Mouse (Mus musculus) embryonic fibroblast, embryonic 13.5 days (primary cell): ENCODE results near the gene Llgl2. TPM values are rescaled to one million over a fixed set of nuclear protein-coding genes. Genes with fewer than 3 reads are reported as not detected.

Experiments
- H3K27ac ChIP-seq: 2 replicates; pipeline ENCODE4 v1.5.1; 2012; ENCODE audit warnings: low read length, control low read depth, inconsistent platforms; ENCODE audit not compliant: insufficient read depth
- H3K4me1 ChIP-seq: 2 replicates; pipeline ENCODE4 v1.6.1; 2011; ENCODE audit warnings: low read length; ENCODE audit not compliant: control insufficient read depth, insufficient read depth
- H3K4me3 ChIP-seq: 2 replicates; pipeline ENCODE4 v1.5.1; 2011; ENCODE audit warnings: mild to moderate bottlenecking, control low read depth, low read length; ENCODE audit not compliant: insufficient read depth
- CTCF ChIP-seq: IDR thresholded peaks from 2 replicates; pipeline ENCODE4 v1.5.1; 2011; ENCODE audit warnings: mild to moderate bottlenecking, control low read depth, low read length, moderate library complexity, borderline replicate concordance; ENCODE audit not compliant: insufficient read depth
- POLR2A ChIP-seq: IDR thresholded peaks from 2 replicates; pipeline ENCODE4 v1.6.1; 2011; ENCODE audit warnings: low read depth, mild to moderate bottlenecking, control low read depth, low read length, moderate library complexity
- polyA plus RNA-seq: library from polyadenylated mRNA; stranded (reverse); fragments of >200 nt; gene quantifications from 2 replicates; pipeline ENCODE4 v1.2.4, GENCODE M21; 2011; ENCODE audit warnings: low read depth; ENCODE audit not compliant: missing spikeins, insufficient read length

The Llgl2 gene
- polyA plus RNA-seq, 1 experiment, result 3.7 TPM

DNA sequence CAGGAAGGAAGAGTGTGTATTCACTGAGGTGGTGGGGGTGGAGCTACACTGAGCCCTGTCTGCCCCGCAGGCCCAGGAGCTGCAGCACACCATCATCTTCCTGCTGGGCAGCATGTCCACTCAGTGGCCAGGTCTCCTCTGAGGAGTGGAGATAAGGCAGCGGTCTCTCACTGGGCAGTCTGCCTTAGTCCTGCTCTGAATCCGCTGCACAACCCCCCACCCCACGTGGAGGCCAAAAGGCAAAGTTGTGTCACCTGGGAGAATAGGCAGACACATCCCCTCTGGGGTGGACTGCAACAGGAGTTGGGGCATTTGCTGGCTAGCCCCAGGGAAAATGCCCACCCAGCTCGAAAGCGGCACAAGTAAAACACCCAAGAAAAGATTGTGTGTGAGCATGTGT is 68.4 kb downstream of the Llgl2 start:
- H3K27ac ChIP-seq, result no peak overlapping the region
- H3K4me3 ChIP-seq, result no peak overlapping the region
- no peaks in the 10 kb centered on the region for H3K4me1 ChIP-seq
- TF ChIP-seq CTCF (no peak), POLR2A (no peak)

- Histone ChIP-seq H3K4me3 (no peak overlapping the region), H3K27ac (no peak overlapping the region), H3K4me1 (no peaks in the 10 kb centered on the region)
- TF ChIP-seq CTCF (no peak), POLR2A (no peak)
Observed at GRCm38 (mm10) chr11:115893071-115893470, 69.2 kb downstream of the Llgl2 start.

DNA sequence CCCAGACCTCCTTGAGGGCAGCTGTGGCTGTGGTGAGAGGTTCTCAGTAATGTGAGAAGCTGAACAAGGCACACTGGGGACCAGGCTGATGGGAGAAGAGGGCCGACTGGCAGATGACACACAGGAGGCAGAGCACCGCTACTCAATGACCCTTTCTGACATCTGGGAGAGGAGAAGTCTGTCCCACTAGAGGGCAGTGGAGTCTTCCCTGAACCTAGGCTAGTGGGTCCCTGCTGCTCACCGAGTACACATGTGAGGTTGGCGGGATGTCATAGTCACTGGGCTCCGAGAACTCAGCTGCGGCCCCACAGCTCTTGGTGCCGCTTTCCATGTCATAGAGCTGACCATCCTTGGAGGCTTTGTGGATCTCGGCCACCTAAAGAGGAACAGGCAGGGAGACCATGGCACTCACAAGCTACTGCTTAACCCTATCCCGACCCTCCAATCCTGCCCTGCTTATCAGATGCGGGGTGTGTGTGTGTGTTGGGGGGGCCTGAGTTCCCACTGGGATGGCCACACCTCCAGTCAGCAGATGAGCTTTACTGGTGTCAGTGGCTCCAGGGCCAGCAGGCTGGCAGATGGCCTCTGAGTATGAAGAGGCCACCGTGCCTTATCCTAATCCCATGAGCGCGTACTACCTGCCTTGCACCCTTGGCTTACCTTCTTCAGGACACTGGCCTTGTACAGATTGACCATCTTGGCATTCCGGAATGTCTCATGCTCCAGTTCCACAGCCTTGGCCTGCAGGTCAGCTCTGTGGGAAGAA is 71.1 kb downstream of the Llgl2 start:
- Histone ChIP-seq H3K27ac (no peak overlapping the region), H3K4me1 (no peaks in the 10 kb centered on the region), H3K4me3 (no peak overlapping the region)
- TF ChIP-seq POLR2A (no peak), CTCF (peak; percentile 34; the same call in 1 of the 2 replicates)

GRCm38 (mm10) chr11:115898446-115898845 is 74.6 kb downstream of the Llgl2 start:
- Histone ChIP-seq H3K27ac (no peak overlapping the region), H3K4me1 (no peaks in the 10 kb centered on the region), H3K4me3 (no peak overlapping the region)
- no peak for TF ChIP-seq POLR2A
- TF ChIP-seq CTCF, result no peak

GRCm38 (mm10) chr11:115898886-115899285 is 75.0 kb downstream of the Llgl2 start:
- Histone ChIP-seq H3K27ac (no peak overlapping the region), H3K4me1 (no peaks in the 10 kb centered on the region), H3K4me3 (no peak overlapping the region)
- no peak for TF ChIP-seq POLR2A
- TF ChIP-seq CTCF, result peak; percentile 38; the same call in 1 of the 2 replicates

GRCm38 (mm10) chr11:115899486-115900266 is 75.8 kb downstream of the Llgl2 start, which contains the start of gene Smim5:
TSS of gene Smim5 (plus strand) at chr11:115899966.
- H3K4me1 ChIP-seq, result no peaks in the 10 kb centered on the region
- no peak within 1 kb of the TSS for H3K27ac ChIP-seq
- TF ChIP-seq CTCF (no peak), POLR2A (no peak)
- no peak within 1 kb of the TSS for H3K4me3 ChIP-seq

DNA sequence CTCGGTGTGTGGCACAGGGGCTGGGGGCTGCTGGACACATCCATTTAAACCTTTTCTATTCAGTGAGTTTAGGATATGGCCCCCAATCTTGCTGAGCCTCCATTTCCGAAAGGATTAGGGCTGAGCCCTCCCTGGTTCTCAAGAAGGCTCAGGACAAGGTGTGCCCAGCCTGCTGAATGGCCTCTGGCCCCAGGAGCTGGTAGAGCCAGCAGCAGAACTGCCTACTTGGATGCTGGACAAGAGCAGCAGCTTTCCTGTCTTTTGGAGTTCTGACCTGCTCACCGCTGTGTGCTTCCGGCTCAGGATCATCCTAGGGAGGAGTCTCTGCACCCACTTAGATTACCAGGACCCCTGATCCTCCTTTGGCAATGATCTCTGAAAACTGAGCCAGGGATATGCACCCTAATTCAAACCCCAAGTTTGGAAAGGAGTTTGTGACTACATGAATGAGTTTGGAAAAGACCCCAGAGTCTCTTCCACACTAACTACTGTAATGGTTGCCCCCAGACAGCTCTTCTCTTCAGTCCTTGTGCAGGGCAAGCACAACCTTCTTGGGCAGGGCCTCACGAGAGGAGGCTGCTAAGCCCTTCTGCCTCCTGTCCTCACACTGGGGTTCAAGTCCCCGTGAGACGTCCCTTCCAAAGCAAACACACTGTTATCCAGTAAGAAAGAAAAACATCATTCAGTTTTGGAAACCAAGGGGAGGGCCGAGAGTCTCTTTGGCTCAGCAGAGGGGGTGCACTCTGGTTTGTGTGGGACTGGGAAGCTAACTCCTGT is 76.9 kb downstream of the Llgl2 start:
- TF ChIP-seq POLR2A, result no peak
- no peak for TF ChIP-seq CTCF
- Histone ChIP-seq H3K4me3 (no peak overlapping the region), H3K4me1 (no peaks in the 10 kb centered on the region), H3K27ac (no peak overlapping the region)

GRCm38 (mm10) chr11:115901338-115902161 is 77.7 kb downstream of the Llgl2 start:
- TF ChIP-seq POLR2A (no peak), CTCF (no peak)
- Histone ChIP-seq H3K4me3 (no peak overlapping the region), H3K4me1 (no peaks in the 10 kb centered on the region), H3K27ac (no peak overlapping the region)

DNA sequence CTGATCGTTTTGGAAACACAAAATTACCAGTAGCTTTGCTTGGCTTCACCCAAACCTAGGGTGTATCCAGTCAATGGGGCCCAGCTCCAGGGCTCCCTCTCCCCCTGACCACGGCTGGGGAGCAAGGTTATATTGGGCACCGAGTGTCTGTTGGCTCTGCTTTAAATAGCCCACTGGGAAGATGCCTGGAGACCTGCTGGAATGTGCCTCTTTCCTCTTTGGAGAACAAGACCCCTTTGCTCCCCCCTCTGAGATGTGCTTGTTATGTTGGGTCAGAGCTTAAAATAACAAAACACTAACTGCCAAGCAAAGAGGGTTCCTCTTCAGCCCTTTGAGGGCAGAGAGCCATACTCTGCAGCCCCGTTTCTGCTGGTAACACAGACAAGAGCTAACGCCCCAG is 78.3 kb downstream of the Llgl2 start:
- Histone ChIP-seq H3K27ac (no peak overlapping the region), H3K4me1 (no peaks in the 10 kb centered on the region)
- no peak for TF ChIP-seq CTCF
- TF ChIP-seq POLR2A, result no peak

More for the DNA sequence above, 78.3 kb downstream of the Llgl2 start:
- no peak overlapping the region for H3K4me3 ChIP-seq
